Mouse (Mus musculus) forebrain, embryonic 14.5 days (tissue): ENCODE results near the gene Tor1aip1. TPM values are rescaled to one million over a fixed set of nuclear protein-coding genes. Genes with fewer than 3 reads are reported as not detected.

Experiments used
- ATAC-seq: fragments of 200-750 bp; cut with Nextera tagmentation; 2 replicates; pipeline ENCODE4 v1.8.0; 2017; ENCODE audit warnings: mild to moderate bottlenecking, moderate library complexity
- DNase-seq: peaks from one replicate; pipeline ENCODE4 v3.0.0-alpha.2; 2015; ENCODE audit warnings: low spot score
- H3K27ac ChIP-seq: fragments of 300-500 bp; sonication (generic); 2 replicates; pipeline ENCODE4 v1.5.1; 2014; ENCODE audit warnings: low read depth, mild to moderate bottlenecking, control low read depth, low read length, moderate library complexity
- H3K27me3 ChIP-seq: fragments of 300-500 bp; sonication (generic); replicated peaks from 2 replicates; pipeline ENCODE4 v1.6.1; 2014; ENCODE audit warnings: low read length, control low read depth, mixed read lengths; ENCODE audit not compliant: control insufficient read depth, insufficient read depth
- H3K36me3 ChIP-seq: fragments of 300-500 bp; sonication (generic); 2 replicates; pipeline ENCODE4 v1.6.1; 2014; ENCODE audit warnings: low read length, control low read depth; ENCODE audit not compliant: control insufficient read depth, insufficient read depth
- H3K4me1 ChIP-seq: fragments of 300-500 bp; sonication (generic); 2 replicates; pipeline ENCODE4 v1.6.1; 2014; ENCODE audit warnings: antibody characterized with exemption, low read length, control low read depth; ENCODE audit not compliant: control insufficient read depth, insufficient read depth
- H3K4me2 ChIP-seq: fragments of 300-500 bp; sonication (generic); 2 replicates; pipeline ENCODE4 v1.6.1; 2014; ENCODE audit warnings: mild to moderate bottlenecking, control low read depth, low read length
- H3K4me3 ChIP-seq: fragments of 300-500 bp; sonication (generic); 2 replicates; pipeline ENCODE4 v1.5.1; 2014; ENCODE audit warnings: low read depth, low read length, control low read depth
- H3K9ac ChIP-seq: fragments of 300-500 bp; sonication (generic); 2 replicates; pipeline ENCODE4 v1.6.1; 2014; ENCODE audit warnings: mild to moderate bottlenecking, low read length, control low read depth, moderate library complexity
- H3K9me3 ChIP-seq: fragments of 300-500 bp; sonication (generic); replicated peaks from 2 replicates; pipeline ENCODE4 v1.6.1; 2016; ENCODE audit warnings: low read length, control low read depth, mixed read lengths; ENCODE audit not compliant: control insufficient read depth
- WGBS: fragments of 180-500 bp; shearing (Covaris S2); extraction: QIAGEN DNeasy Blood & Tissue Kit; methylation state at CpG from one replicate; pipeline ENCODE4 v1.1.7; 2014; 5-methylcytosine and 5-hydroxymethylcytosine counted together
- polyA plus RNA-seq: library from polyadenylated mRNA; unstranded; fragments of >200 nt; fragmentation: Nextera tagmentation; extraction: Ambion mirVana; gene quantifications from 2 replicates; pipeline ENCODE4 v1.2.1, GENCODE M21; 2014

The Tor1aip1 gene
- polyA plus RNA-seq, 1 experiment from 2014 or later: 24.3 TPM

DNA sequence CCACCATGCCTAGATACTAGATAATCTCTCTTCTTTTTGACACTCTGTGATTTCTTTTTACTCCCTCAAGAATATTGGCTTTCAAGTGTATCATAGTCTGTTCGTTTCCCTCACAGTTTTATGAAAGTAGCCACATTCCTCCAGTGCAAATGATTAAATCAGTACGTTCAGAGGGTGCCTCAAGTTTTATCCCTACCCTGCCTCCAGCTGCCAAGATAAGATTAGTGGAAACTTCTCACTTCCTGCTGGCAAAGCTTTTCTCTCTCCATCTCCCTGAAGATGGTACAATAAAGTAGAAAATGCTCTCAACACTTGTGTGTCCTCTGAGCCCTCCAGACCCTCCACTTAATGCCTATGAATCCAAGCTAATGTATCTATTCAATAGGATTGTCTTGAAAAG, 61.3 kb downstream of the Tor1aip1 start:
- no peak overlapping the region for H3K4me3 ChIP-seq
- no peak for ATAC-seq
- DNase-seq: no peak
- H3K27me3 ChIP-seq: no peaks in the 10 kb centered on the region
- 69% methylated on average over 2 of the region's 2 CpGs for WGBS
- no peaks in the 10 kb centered on the region for H3K9me3 ChIP-seq
- H3K4me1 ChIP-seq: peaks cover 9% of the 10 kb centered on the region; the same call in 1 of the 2 replicates
- H3K36me3 ChIP-seq: no peaks in the 10 kb centered on the region
- H3K27ac ChIP-seq: no peak overlapping the region
- no peak overlapping the region for H3K9ac ChIP-seq
- H3K4me2 ChIP-seq: no peak overlapping the region

DNA sequence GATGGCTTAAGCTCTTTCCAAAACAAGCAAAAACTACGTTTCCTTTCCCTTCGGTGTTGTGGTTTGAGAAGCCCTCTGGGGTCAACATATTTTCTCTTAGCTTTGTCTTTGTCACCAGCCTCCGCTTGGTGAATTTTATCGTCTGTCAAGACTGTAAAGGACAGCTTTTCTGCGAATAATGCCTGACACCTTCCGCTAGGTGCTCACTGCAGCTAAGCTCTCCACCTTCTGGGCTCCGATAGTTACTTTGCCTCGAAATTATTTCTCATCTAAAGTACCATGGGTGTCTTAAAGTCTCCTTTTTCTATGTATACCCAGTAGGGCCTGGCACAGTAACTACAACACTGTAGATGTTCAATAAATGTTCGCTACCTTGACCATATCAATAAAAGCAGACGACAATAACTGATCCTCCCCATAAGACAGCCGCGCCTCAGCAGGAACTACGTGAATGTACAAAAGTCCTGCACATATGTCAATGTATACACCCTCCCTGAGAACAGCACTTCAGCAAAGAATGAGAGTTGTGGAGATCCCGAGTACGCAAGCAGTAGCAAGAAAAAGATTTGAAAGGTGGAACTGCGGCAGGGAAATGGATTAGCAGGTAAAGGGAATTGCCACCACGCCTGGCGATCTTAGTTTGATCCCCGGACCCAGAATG, 62.4 kb downstream of the Tor1aip1 start:
- ATAC-seq (peak; percentile 6; the same call in 1 of the 2 replicates), DNase-seq (no peak)
- 4% methylated on average over 19 of the region's 19 CpGs for WGBS

DNA sequence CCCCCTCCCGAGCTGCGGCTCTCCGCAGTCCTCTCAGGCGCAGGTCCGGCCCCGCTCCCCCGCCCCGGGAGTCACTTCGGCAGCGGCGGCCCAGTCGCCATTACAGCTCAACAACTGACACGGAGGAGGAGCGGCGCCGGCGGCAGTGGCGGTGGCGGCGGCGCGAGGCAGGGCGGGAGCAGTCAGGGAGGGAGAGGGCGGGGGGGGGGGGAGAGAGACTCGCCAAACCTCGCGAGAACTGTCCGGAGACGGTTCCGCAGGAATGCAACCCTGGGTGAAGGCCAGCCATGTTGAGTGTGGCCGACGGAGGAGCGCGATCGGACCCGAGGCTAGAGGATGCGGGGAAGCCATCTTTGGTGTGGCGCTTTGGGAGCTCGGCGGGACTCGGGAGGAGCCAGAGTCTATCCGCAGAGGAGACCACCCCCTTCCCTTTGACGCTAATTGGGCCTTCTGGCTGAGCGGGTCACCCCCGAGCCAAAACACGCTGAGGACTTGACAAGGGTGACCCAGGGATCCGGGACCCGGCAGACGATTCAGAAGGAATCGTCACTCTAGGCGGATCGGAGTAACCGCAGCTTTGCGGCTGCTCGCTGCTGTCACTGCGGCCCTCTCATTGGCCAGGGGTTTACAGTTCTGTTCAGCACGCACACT, 63.1 kb downstream of the Tor1aip1 start, which contains the start of gene Cep350:
TSS of gene Cep350 (minus strand) at position 188 of the 651 bp plus-strand sequence.
- Histone ChIP-seq H3K4me3 (peak within 1 kb of the TSS; percentile 98), H3K27ac (peak within 1 kb of the TSS; percentile 90), H3K9ac (peak within 1 kb of the TSS; percentile 97), H3K4me1 (peaks cover 9% of the 10 kb centered on the region; the same call in 1 of the 2 replicates), H3K36me3 (no peaks in the 10 kb centered on the region), H3K9me3 (no peaks in the 10 kb centered on the region), H3K4me2 (peak within 1 kb of the TSS; percentile 70), H3K27me3 (no peaks in the 10 kb centered on the region)
- under 1% methylated on average over 52 of the region's 57 CpGs for WGBS
- peak; percentile 99 for DNase-seq
- peak; percentile 98 for ATAC-seq

More for the DNA sequence above, 62.4 kb downstream of the Tor1aip1 start:
- H3K9ac ChIP-seq: peak overlapping the region; percentile 97
- H3K27me3 ChIP-seq: no peaks in the 10 kb centered on the region
- H3K9me3 ChIP-seq: no peaks in the 10 kb centered on the region
- peaks cover 9% of the 10 kb centered on the region; the same call in 1 of the 2 replicates for H3K4me1 ChIP-seq
- peak overlapping the region; percentile 98 for H3K4me3 ChIP-seq
- H3K27ac ChIP-seq: peak overlapping the region; percentile 90
- H3K4me2 ChIP-seq: peak overlapping the region; percentile 64
- no peaks in the 10 kb centered on the region for H3K36me3 ChIP-seq

DNA sequence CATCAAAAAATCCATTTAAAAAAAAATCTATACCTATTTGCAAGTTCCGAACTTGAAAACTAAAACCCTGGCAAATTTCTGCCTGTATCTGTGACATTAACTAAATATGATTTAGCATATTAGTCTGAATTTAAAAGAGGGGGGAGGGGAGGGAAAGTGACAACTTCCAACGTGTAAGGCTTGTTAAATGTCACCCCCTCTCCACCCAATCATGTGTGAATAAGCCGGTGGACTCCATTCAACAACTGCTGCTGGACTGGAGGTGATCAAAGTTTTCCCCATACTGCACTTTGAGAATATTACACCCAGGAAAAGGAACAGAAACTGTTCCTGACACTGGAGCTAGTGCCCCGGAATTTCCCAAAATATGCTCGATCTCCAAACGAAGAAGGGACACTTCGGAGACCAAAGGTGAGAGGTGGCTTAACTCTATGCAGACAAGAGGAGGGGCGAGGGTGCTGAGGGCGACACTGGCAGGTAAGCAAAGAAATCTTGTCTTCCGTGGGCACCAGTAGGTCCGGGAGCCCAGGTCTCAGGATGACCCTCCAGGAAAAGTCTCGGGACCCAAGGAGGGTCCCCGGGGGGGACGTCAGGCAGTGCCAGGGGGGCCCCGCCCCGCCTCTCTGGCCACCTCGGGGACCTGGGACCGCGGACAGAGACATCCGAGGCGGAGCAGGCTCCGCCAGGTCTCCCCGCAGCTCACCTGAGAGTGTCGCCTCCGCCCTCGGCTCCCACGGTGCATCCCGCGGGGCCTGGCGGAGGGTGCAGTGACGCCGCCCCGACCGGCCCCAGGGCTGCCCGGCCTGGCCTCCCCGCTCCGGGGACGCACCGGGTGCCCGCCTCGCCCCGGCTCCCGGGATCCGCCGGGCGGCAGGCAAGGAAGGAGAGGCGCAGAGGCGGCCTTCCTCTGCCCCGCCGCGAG, 63.9 kb downstream of the Tor1aip1 start:
- H3K9ac ChIP-seq: peak overlapping the region; percentile 97
- 2% methylated on average over 41 of the region's 51 CpGs for WGBS
- peaks cover 9% of the 10 kb centered on the region; the same call in 1 of the 2 replicates for H3K4me1 ChIP-seq
- peak; percentile 32 for DNase-seq
- peak; percentile 73 for ATAC-seq
- no peaks in the 10 kb centered on the region for H3K36me3 ChIP-seq
- H3K27ac ChIP-seq: peak overlapping the region; percentile 90
- no peaks in the 10 kb centered on the region for H3K27me3 ChIP-seq
- peak overlapping the region; percentile 98 for H3K4me3 ChIP-seq
- H3K4me2 ChIP-seq: peak overlapping the region; percentile 70
- H3K9me3 ChIP-seq: no peaks in the 10 kb centered on the region

Other genes with a start within 250 kb of the Tor1aip1 start
- gene Qsox1, start 223.6 kb downstream of the Tor1aip1 start, polyA plus RNA-seq: 7.9 and 8.6 TPM in 2 replicates
- 8.1 and 10.1 TPM in 2 replicates for gene Cep350, start 63.2 kb downstream of the Tor1aip1 start, polyA plus RNA-seq
- gene Tor1aip2, start 1.1 kb downstream of the Tor1aip1 start, polyA plus RNA-seq: 87.9 and 92.0 TPM in 2 replicates
- gene Fam163a, start 168.5 kb upstream of the Tor1aip1 start, polyA plus RNA-seq: 1.8 TPM in 2 replicates